Mouse (Mus musculus) lung, postnatal 0 days (tissue): ENCODE measurements around the gene Gm28230.

ENCODE experiments used
- CTCF ChIP-seq: IDR thresholded peaks from 2 replicates; pipeline ENCODE4 v1.5.1; 2016; ENCODE audit warnings: antibody characterized with exemption, mild to moderate bottlenecking
- EP300 ChIP-seq: IDR thresholded peaks from 2 replicates; pipeline ENCODE4 v1.6.1; 2016; ENCODE audit warnings: antibody characterized with exemption, mild to moderate bottlenecking, control low read depth

GRCm38 (mm10) chr2:74722949-74723348 is 3.6 kb upstream of the Gm28230 start:
- TF ChIP-seq EP300, result no peak
- TF ChIP-seq CTCF, result no peak
